Mouse (Mus musculus) neural tube, embryonic 15.5 days (tissue): ENCODE measurements around the gene Rbms3. TPM values are rescaled to one million over a fixed set of nuclear protein-coding genes. Genes with fewer than 3 reads are reported as not detected.

Source experiments
- ATAC-seq: fragments of 200-750 bp; cut with Nextera tagmentation; 2 replicates; pipeline ENCODE4 v1.8.0; 2017; ENCODE audit warnings: mild to moderate bottlenecking, moderate TSS enrichment, moderate library complexity; ENCODE audit not compliant: low FRiP score
- H3K27ac ChIP-seq: fragments of 300-500 bp; sonication (generic); replicated peaks from 2 replicates; pipeline ENCODE4 v1.5.1; 2015; ENCODE audit warnings: mild to moderate bottlenecking, inconsistent platforms
- H3K27me3 ChIP-seq: fragments of 300-500 bp; sonication (generic); replicated peaks from 2 replicates; pipeline ENCODE4 v1.6.1; 2015; ENCODE audit warnings: inconsistent platforms
- H3K36me3 ChIP-seq: fragments of 300-500 bp; sonication (generic); 2 replicates; pipeline ENCODE4 v1.6.1; 2015; ENCODE audit warnings: inconsistent platforms
- H3K4me1 ChIP-seq: fragments of 300-500 bp; sonication (generic); 2 replicates; pipeline ENCODE4 v1.6.1; 2015; ENCODE audit warnings: inconsistent platforms
- H3K4me2 ChIP-seq: fragments of 300-500 bp; sonication (generic); 2 replicates; pipeline ENCODE4 v1.6.1; 2015; ENCODE audit warnings: inconsistent platforms, mild to moderate bottlenecking, moderate library complexity
- H3K4me3 ChIP-seq: fragments of 300-500 bp; sonication (generic); replicated peaks from 2 replicates; pipeline ENCODE4 v1.5.1; 2015; ENCODE audit warnings: mild to moderate bottlenecking, inconsistent platforms
- H3K9ac ChIP-seq: fragments of 300-500 bp; sonication (generic); replicated peaks from 2 replicates; pipeline ENCODE4 v1.6.1; 2015; ENCODE audit warnings: mild to moderate bottlenecking, inconsistent platforms
- H3K9me3 ChIP-seq: fragments of 300-500 bp; sonication (generic); replicated peaks from 2 replicates; pipeline ENCODE4 v1.6.1; 2016; ENCODE audit warnings: inconsistent platforms
- WGBS: fragments of 180-500 bp; shearing (Covaris S2); methylation state at CpG from one replicate; pipeline ENCODE4 v1.1.7; 2015; ENCODE audit warnings: mixed read lengths; 5-methylcytosine and 5-hydroxymethylcytosine counted together
- polyA plus RNA-seq: library from polyadenylated mRNA; unstranded; fragments of >200 nt; fragmentation: Nextera tagmentation; extraction: Ambion mirVana; gene quantifications from 2 replicates; pipeline ENCODE4 v1.2.1, GENCODE M21; 2015

Rbms3 gene
- polyA plus RNA-seq, 1 experiment from 2014 or later: 83.4 TPM

DNA sequence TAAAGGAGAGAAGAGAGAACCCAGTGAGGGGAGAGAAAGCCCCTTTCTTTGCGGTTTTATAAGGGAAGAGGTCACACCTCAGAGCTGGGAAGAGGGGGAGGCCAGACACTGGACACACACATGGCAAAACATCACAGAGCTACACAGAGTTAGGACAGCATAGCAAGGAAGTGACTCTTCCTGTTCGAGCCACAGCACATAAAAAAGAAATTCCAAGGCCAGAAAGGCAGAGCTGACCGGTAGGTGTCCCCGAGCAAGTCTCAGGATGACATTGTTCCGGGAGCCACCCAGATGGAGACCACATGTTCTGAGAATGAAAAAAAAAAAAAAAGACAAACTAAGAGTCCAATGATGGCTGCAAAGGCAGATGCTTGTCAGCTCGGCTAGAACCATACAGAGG, 424.3 kb downstream of the Rbms3 start:
- 68% methylated on average over 6 of the region's 6 CpGs for WGBS

DNA sequence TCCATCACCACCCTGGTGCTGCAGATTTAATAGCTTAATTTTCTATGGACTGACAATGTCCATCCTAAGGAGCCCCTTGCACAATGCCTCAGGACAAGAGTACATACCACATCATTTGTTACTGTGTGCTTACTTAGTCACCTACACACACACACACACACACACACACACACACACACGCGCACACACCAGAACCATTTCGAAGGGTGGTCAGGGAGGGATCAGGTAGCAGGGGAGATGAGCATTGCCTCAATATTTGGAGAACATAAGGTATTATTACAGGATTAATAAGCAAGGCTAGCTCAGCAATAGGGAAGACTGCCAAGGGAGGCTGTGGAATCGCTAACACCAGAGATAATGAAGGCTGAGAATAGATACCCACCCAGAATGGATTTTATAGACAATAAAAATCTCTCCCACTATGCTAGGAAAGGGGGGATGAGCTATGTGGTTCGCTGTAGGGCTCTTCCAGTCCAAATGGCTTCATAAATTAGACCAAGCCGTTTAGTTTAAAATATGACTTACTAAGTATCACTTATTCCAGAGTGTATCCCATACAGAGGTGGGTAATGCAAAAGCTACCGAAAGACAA, 429.6 kb downstream of the Rbms3 start:
- peak; percentile 83 for ATAC-seq
- Histone ChIP-seq H3K4me2 (0 out of 2 replicates have a peak overlapping the region, but pooled peaks have one; percentile 15), H3K4me1 (peaks cover 11% of the 10 kb centered on the region), H3K9ac (no peak overlapping the region), H3K4me3 (no peak overlapping the region), H3K27ac (peak overlapping the region; percentile 67), H3K36me3 (no peaks in the 10 kb centered on the region), H3K27me3 (no peaks in the 10 kb centered on the region), H3K9me3 (no peaks in the 10 kb centered on the region)
- 40% methylated on average over 7 of the region's 7 CpGs for WGBS

More for the DNA sequence above, 424.3 kb downstream of the Rbms3 start:
- ATAC-seq: no peak
- Histone ChIP-seq H3K9ac (no peak overlapping the region), H3K4me2 (no peak overlapping the region), H3K4me3 (no peak overlapping the region), H3K4me1 (peaks cover 16% of the 10 kb centered on the region; the same call in 1 of the 2 replicates), H3K9me3 (no peaks in the 10 kb centered on the region), H3K27me3 (no peaks in the 10 kb centered on the region), H3K27ac (no peak overlapping the region), H3K36me3 (no peaks in the 10 kb centered on the region)

DNA sequence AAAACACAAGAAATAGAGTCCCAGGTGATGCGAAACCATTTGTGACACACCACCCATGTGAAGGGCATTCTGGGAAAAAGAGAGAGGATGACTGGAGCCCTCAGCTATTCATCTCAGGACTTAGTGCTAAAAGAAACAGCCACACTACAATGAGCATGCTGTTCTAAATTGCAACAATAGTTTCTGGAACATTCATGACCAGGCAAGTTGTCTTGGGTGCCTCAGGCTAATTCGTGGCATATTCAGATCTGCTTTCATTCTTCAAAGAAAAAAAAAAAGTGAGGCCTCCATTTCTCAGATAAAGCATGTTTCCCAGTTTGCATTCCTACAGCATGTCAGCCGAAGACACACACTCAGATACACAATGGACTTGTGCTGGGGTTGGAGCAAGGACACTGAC, 432.2 kb downstream of the Rbms3 start:
- no peak for ATAC-seq
- peaks cover 28% of the 10 kb centered on the region for H3K4me1 ChIP-seq
- no peaks in the 10 kb centered on the region for H3K27me3 ChIP-seq
- H3K9me3 ChIP-seq: no peaks in the 10 kb centered on the region
- H3K9ac ChIP-seq: no peak overlapping the region
- WGBS: 88% methylated on average over 3 of the region's 3 CpGs
- H3K4me2 ChIP-seq: no peak overlapping the region
- H3K27ac ChIP-seq: no peak overlapping the region
- no peak overlapping the region for H3K4me3 ChIP-seq
- H3K36me3 ChIP-seq: no peaks in the 10 kb centered on the region

DNA sequence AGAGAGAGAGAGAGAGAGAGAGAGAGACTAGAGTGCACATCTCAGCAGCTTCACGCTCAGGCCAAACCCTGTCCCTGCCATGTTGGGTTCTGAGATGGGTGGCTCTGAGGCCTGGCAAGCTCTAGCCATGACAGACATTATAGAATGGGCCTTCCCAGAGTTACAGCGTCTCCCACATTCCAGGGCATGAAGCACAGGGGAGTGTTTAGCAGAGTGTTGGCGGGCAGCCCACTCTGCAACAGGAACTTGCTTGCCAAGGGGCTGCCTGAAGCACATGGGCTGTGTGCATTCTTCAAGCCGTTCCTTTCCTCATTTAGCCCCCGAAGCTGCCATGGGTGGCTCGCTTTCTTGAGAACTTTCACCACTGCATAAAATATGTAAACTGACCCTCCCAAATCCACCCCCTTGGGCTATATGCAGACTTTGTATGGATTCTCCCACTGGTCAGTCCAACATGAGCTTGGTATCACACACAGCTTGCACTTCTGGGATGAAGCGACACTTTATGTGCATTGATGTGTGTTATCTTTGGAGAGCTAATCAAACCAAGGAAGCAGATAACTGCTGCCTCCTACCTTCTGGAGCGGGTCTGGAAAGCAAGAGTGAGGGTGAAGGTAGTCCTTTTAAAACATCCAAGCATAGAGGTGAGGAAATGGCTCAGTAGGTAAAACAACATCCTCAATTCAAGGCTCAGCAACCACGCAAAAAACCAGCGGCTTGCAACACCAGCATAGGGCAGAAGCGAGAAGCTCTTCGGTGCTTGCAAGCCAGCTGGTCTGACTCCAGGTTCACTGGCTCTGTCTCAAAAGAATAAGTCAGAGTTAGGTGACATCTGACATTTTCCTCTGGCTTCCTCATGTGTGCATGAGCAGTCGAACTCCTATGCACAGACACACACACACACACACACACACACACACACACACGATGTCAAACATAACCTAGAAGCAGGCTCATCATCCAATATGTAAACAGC, 436.9 kb downstream of the Rbms3 start:
- H3K4me2 ChIP-seq: no peak overlapping the region
- 72% methylated on average over 14 of the region's 14 CpGs for WGBS
- no peaks in the 10 kb centered on the region for H3K27me3 ChIP-seq
- H3K9me3 ChIP-seq: no peaks in the 10 kb centered on the region
- peaks cover 21% of the 10 kb centered on the region for H3K4me1 ChIP-seq
- peak overlapping the region; percentile 64 for H3K27ac ChIP-seq
- H3K4me3 ChIP-seq: no peak overlapping the region
- H3K36me3 ChIP-seq: no peaks in the 10 kb centered on the region
- H3K9ac ChIP-seq: no peak overlapping the region
- ATAC-seq: peak; percentile 66; the same call in 1 of the 2 replicates

DNA sequence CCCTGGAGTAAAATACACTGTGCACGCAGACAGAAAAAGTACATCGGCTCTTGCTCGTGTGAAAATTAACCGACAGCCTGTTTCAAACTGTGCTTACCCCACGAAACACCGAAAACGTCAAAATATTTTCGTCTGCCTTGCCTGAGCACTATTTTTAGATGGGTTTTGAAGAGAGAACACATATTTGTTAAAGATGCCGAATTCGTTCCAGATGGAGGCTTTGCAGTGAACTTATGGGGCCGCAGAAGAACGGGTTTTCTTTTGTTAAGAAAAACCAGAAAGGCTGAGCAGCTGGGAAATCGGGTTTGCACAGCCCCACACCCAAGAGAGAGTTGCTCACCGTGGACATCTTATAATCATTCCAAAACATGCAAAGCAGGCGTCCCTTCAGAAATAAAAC, 437.6 kb downstream of the Rbms3 start:
- Histone ChIP-seq H3K4me2 (no peak overlapping the region), H3K27me3 (no peaks in the 10 kb centered on the region), H3K27ac (peak overlapping the region; percentile 64), H3K9ac (no peak overlapping the region), H3K4me3 (no peak overlapping the region), H3K4me1 (peaks cover 21% of the 10 kb centered on the region), H3K9me3 (no peaks in the 10 kb centered on the region), H3K36me3 (no peaks in the 10 kb centered on the region)
- 70% methylated on average over 15 of the region's 15 CpGs for WGBS
- ATAC-seq: no peak

DNA sequence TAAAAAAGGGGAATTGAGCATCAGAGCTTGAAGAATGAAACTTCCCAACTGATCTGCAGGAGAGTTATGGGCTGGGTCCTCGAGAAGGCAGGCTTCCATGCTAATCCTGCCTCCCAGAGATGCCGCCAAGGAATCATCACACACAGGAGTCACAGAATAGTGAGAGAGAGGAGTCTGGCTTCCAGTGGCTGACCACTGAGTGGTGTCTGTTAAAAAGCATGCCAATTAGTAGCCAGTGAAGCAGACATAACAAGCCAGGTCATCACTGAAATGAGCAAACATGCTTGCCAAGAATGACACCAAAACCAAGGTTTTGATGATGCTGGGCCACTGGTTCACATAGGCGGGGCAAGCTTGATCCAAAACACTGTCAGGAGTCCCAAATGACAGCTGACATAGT, 441.3 kb downstream of the Rbms3 start:
- peaks cover 12% of the 10 kb centered on the region for H3K4me1 ChIP-seq
- WGBS: 70% methylated on average over 3 of the region's 3 CpGs
- no peak for ATAC-seq
- no peaks in the 10 kb centered on the region for H3K27me3 ChIP-seq
- no peak overlapping the region for H3K27ac ChIP-seq
- H3K4me2 ChIP-seq: no peak overlapping the region
- no peaks in the 10 kb centered on the region for H3K9me3 ChIP-seq
- no peak overlapping the region for H3K4me3 ChIP-seq
- no peak overlapping the region for H3K9ac ChIP-seq
- H3K36me3 ChIP-seq: no peaks in the 10 kb centered on the region

DNA sequence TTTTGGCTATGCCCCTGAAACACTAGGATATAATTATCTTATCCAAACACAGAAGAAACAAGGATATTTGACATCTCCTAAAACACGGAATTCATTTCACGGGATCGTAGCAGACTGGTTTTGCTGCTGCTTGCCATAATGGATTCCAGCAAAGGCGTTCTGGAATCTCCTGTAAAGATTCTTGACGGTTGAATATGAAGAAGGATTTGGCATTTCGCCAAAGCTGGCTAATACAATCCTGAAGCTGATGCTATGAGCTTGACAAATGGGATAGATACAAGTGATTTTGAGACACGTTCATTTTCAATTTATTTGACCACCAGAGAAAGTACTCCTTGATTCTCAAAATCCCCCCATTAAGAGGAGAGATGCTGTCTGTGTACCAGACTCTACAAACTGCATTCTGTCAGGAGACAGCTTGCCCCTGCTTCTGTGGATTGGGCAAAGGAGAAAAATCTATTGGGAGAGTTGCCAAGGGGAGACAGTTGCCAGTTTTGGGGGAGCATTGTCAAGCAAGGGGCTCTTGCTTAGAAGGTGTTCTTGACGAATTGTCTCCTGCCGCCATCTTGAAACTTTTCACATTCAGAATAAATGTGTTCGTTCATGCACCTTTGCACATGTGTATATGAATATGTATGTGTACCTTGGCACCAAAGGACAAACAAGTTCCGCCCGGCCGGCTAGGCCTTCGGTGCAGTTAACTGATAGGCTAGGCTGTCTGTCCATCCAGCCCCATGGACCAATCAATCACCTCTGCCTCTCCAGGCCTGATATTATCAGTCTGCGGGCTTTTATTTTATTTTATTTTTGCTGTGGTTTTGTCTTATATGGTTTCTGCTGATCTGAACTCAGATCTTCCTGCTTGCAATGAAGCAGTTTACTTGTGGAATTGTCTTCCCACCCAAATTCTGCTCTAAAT, 442.3 kb downstream of the Rbms3 start:
- no peak for ATAC-seq
- no peaks in the 10 kb centered on the region for H3K36me3 ChIP-seq
- peaks cover 6% of the 10 kb centered on the region for H3K4me1 ChIP-seq
- no peaks in the 10 kb centered on the region for H3K27me3 ChIP-seq
- H3K27ac ChIP-seq: no peak overlapping the region
- 83% methylated on average over 15 of the region's 15 CpGs for WGBS
- no peaks in the 10 kb centered on the region for H3K9me3 ChIP-seq
- H3K4me3 ChIP-seq: no peak overlapping the region
- H3K9ac ChIP-seq: no peak overlapping the region
- no peak overlapping the region for H3K4me2 ChIP-seq

DNA sequence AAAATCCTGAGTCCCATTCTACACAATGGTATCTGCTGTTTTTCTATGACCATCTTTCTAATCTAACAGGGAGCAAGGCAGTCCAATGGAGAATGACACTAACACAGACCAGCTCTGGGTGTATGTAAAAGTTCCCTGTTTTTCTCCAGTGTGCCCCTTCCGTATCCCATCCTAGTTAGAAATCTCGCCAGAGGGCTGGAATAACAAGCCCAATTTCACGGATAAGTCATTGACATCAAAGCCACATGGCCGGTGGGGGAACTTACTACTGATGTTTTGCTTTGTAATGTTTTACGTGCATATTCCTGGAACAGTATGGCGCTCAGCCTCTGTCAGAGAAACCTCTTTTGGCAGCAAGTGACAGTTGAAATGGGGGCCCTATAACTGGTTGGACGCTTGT, 449.1 kb downstream of the Rbms3 start:
- Histone ChIP-seq H3K4me2 (no peak overlapping the region), H3K9me3 (no peaks in the 10 kb centered on the region), H3K27ac (no peak overlapping the region), H3K4me1 (peaks cover 17% of the 10 kb centered on the region; the same call in 1 of the 2 replicates), H3K4me3 (no peak overlapping the region), H3K27me3 (no peaks in the 10 kb centered on the region), H3K36me3 (no peaks in the 10 kb centered on the region), H3K9ac (no peak overlapping the region)
- no peak for ATAC-seq
- WGBS: 67% methylated on average over 7 of the region's 7 CpGs

DNA sequence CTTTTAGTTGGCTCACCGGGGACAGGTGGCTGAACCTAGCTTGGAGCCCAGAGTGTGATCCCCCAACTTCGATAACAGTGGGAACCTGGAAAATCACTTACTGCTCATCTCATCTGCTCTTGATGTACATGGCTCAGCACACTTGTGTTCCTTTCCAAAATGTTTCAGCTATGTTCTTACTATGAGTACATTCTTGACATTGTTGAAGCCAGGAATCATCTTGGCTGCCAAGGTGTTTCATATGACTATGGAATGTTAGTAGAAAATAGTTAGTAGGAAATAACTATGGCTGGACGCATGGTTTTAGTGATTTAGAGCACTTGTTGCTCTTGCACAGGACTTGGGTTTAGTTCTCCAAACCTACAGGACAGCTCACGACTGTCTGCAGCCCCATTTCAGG, 451.3 kb downstream of the Rbms3 start:
- Histone ChIP-seq H3K4me3 (no peak overlapping the region), H3K4me1 (peaks cover 19% of the 10 kb centered on the region; the same call in 1 of the 2 replicates), H3K9me3 (no peaks in the 10 kb centered on the region), H3K36me3 (no peaks in the 10 kb centered on the region), H3K9ac (no peak overlapping the region), H3K27me3 (no peaks in the 10 kb centered on the region), H3K27ac (no peak overlapping the region), H3K4me2 (no peak overlapping the region)
- no peak for ATAC-seq
- 93% methylated on average over 4 of the region's 4 CpGs for WGBS

DNA sequence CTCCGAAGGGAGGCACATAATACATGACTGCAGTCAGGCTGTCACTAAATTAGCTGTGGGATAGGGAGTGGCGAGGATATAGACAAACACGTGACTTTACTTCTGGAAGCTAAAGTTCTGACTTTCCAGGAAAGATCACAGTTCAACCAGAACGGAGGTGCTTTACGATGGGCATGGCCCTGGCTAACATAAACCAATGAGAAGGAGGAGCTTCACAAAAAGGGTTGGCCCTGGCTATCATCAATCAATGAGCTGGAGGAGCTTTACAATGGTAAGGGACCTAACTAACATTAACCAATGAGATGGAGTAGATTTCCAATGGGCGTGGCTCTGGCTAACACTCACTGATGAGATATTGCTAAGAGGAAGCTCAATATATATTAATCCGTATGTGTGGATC, 457.2 kb downstream of the Rbms3 start:
- Histone ChIP-seq H3K27me3 (no peaks in the 10 kb centered on the region), H3K9ac (no peak overlapping the region), H3K9me3 (no peaks in the 10 kb centered on the region; the same call in 1 of the 2 replicates), H3K36me3 (no peaks in the 10 kb centered on the region), H3K4me3 (no peak overlapping the region), H3K4me2 (no peak overlapping the region), H3K4me1 (peaks cover 12% of the 10 kb centered on the region; the same call in 1 of the 2 replicates), H3K27ac (no peak overlapping the region)
- 69% methylated on average over 7 of the region's 7 CpGs for WGBS
- ATAC-seq: no peak

DNA sequence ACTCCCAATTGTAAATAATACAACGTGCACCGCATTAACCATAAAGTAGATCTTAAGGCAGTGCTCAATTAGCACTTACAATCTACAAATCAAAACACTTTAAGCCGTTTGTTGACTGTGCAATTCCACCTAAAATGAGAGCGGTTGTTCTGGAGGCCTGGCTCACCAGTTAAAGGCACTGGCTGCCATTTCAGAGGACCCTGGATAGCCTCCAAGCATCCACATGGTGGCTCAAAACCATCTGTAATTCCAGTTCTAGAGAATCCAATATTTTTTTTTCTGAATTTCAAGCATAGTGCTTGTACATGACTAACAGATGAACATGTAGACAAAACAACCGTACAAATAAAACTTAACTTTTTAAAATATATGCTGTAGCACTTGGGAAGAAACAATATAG, 460.5 kb downstream of the Rbms3 start:
- H3K4me2 ChIP-seq: no peak overlapping the region
- no peaks in the 10 kb centered on the region for H3K27me3 ChIP-seq
- H3K27ac ChIP-seq: no peak overlapping the region
- no peak overlapping the region for H3K4me3 ChIP-seq
- H3K9ac ChIP-seq: no peak overlapping the region
- no peak for ATAC-seq
- no peaks in the 10 kb centered on the region; the same call in 1 of the 2 replicates for H3K9me3 ChIP-seq
- no peaks in the 10 kb centered on the region for H3K36me3 ChIP-seq
- 0 out of 2 replicates have a peak, but pooled peaks cover 2% of the 10 kb centered on the region for H3K4me1 ChIP-seq
- WGBS: 95% methylated on average over 5 of the region's 5 CpGs
